Mouse (Mus musculus) thymus, adult 2 months (tissue): Measurements from ENCODE around the gene Fmnl2.

Source experiments
- CTCF ChIP-seq: fragments of 200-500 bp; IDR thresholded peaks from 2 replicates; pipeline ENCODE4 v1.5.1; 2012; ENCODE audit warnings: mild to moderate bottlenecking, control low read depth, low read length, moderate library complexity, borderline replicate concordance; ENCODE audit not compliant: control insufficient read depth, poor library complexity, insufficient read depth; ENCODE audit errors: extremely low read depth
- POLR2A ChIP-seq: fragments of 200-500 bp; IDR thresholded peaks from 2 replicates; pipeline ENCODE4 v1.6.1; 2012; ENCODE audit warnings: mild to moderate bottlenecking, low read length, control low read depth, moderate library complexity; ENCODE audit not compliant: control insufficient read depth, poor library complexity, insufficient read depth; ENCODE audit errors: extremely low read depth

- TF ChIP-seq CTCF, result no peak
- TF ChIP-seq POLR2A, result no peak
Measured at GRCm38 (mm10) chr2:52875801-52876200, 18.1 kb downstream of the Fmnl2 start.
